ENCODE assay signal across 13 mouse cellular contexts in genomic region chr12:113214972-113215666, GRCm38 (mm10). TPM values are rescaled to one million over a fixed set of nuclear protein-coding genes. Genes with fewer than 3 reads are reported as not detected.
DNase-seq lines count a peak whose midpoint lies in the region; ATAC-seq and TF ChIP-seq lines count a peak whose summit lies in the region.
"Had no signal": no experiment of that assay in that cellular context is flagged by ENCODE, and none has a peak within 500 bp of the region (broad histone marks: within the 10 kb centered on the region; RNA-seq: fewer than 3 reads in every experiment).

No protein-coding gene starts in this region.

- TF ChIP-seq CTCF in intestine, postnatal 0 days (IDR thresholded peaks at IDR 0.05; ENCODE audit: low read depth): no peak

- ATAC-seq in midbrain, embryonic 11.5 days (ENCODE audit: low FRiP score): no peak
- no peak for ATAC-seq in midbrain, embryonic 13.5 days
- 0 out of 2 replicates have a peak, but pooled peaks have one; percentile 6 for ATAC-seq in megakaryocyte progenitor cell, adult 5-6 weeks (replicated peaks; ENCODE audit: poor library complexity)
- ATAC-seq in intestine, postnatal 0 days: no peak
- ATAC-seq: forebrain, embryonic 13.5 days had no signal

- H3K9ac ChIP-seq in midbrain, embryonic 11.5 days (ENCODE audit: low read length): no peak overlapping the region
- H3K9ac ChIP-seq in midbrain, embryonic 13.5 days (replicated peaks): no peak overlapping the region
- no peak overlapping the region for H3K9ac ChIP-seq in intestine, postnatal 0 days (ENCODE audit: low read depth, low read length)
- H3K9ac ChIP-seq: embryonic facial prominence, embryonic 12.5 days; forebrain, embryonic 13.5 days; forebrain, embryonic 15.5 days; forebrain, postnatal 0 days had no signal

- intact Hi-C loops in heart, postnatal 14 days (cut with DNase I): no loop called here

- H3K4me2 ChIP-seq in midbrain, embryonic 11.5 days: no peak overlapping the region
- H3K4me2 ChIP-seq in midbrain, embryonic 13.5 days (replicated peaks): no peak overlapping the region
- H3K4me2 ChIP-seq in intestine, postnatal 0 days (replicated peaks; ENCODE audit: low read depth): no peak overlapping the region
- H3K4me2 ChIP-seq: embryonic facial prominence, embryonic 12.5 days; forebrain, embryonic 13.5 days; forebrain, embryonic 15.5 days had no signal

- no peaks in the 10 kb centered on the region for H3K27me3 ChIP-seq in midbrain, embryonic 11.5 days (ENCODE audit: control insufficient read depth, insufficient read depth, low read length)
- no peaks in the 10 kb centered on the region for H3K27me3 ChIP-seq in midbrain, embryonic 13.5 days
- H3K27me3 ChIP-seq in intestine, postnatal 0 days (replicated peaks; ENCODE audit: control insufficient read depth, insufficient read depth, low read length): 0 out of 2 replicates have a peak, but pooled peaks cover 7% of the 10 kb centered on the region
- H3K27me3 ChIP-seq: embryonic facial prominence, embryonic 12.5 days; forebrain, embryonic 13.5 days; forebrain, embryonic 15.5 days had no signal

- no peak overlapping the region for H3K4me3 ChIP-seq in midbrain, embryonic 11.5 days (ENCODE audit: low read depth, low read length)
- no peak overlapping the region for H3K4me3 ChIP-seq in midbrain, embryonic 13.5 days (replicated peaks)
- H3K4me3 ChIP-seq in intestine, postnatal 0 days (ENCODE audit: low read depth, low read length): no peak overlapping the region
- H3K4me3 ChIP-seq: embryonic facial prominence, embryonic 10.5 days; embryonic facial prominence, embryonic 12.5 days; forebrain, embryonic 13.5 days; forebrain, embryonic 15.5 days had no signal

- WGBS in midbrain, embryonic 11.5 days: 86% methylated on average over 16 of the region's 16 CpGs
- WGBS in midbrain, embryonic 13.5 days: 86% methylated on average over 16 of the region's 16 CpGs
- 82% methylated on average over 16 of the region's 16 CpGs for WGBS in intestine, postnatal 0 days

- H3K9me3 ChIP-seq in midbrain, embryonic 11.5 days (ENCODE audit: control insufficient read depth, low read length): no peaks in the 10 kb centered on the region
- H3K9me3 ChIP-seq in midbrain, embryonic 13.5 days: no peaks in the 10 kb centered on the region
- H3K9me3 ChIP-seq in intestine, postnatal 0 days (ENCODE audit: control insufficient read depth): no peaks in the 10 kb centered on the region
- H3K9me3 ChIP-seq: embryonic facial prominence, embryonic 10.5 days; embryonic facial prominence, embryonic 12.5 days; forebrain, embryonic 13.5 days; forebrain, embryonic 15.5 days had no signal

- no peaks in the 10 kb centered on the region for H3K4me1 ChIP-seq in midbrain, embryonic 11.5 days (ENCODE audit: control insufficient read depth, insufficient read depth, low read length)
- H3K4me1 ChIP-seq in midbrain, embryonic 13.5 days (replicated peaks): no peaks in the 10 kb centered on the region
- no peaks in the 10 kb centered on the region for H3K4me1 ChIP-seq in intestine, postnatal 0 days (replicated peaks; ENCODE audit: control insufficient read depth, insufficient read depth, low read length)
- H3K4me1 ChIP-seq: embryonic facial prominence, embryonic 10.5 days; embryonic facial prominence, embryonic 12.5 days; forebrain, embryonic 13.5 days; forebrain, embryonic 15.5 days had no signal

- peak; percentile 53 for DNase-seq in heart, adult 11 months
- DNase-seq in heart, postnatal 14 days: no peak
- peak; percentile 59 for DNase-seq in midbrain, embryonic 11.5 days (ENCODE audit: low spot score, missing footprints)
- DNase-seq in MEL-GATA-1-ER (ENCODE audit: extremely low read depth, low read depth): peak; percentile 100
- DNase-seq in kidney, adult 9 months: no peak

- no peak overlapping the region for H3K27ac ChIP-seq in midbrain, embryonic 11.5 days (ENCODE audit: low read depth, low read length)
- no peak overlapping the region for H3K27ac ChIP-seq in midbrain, embryonic 13.5 days
- no peak overlapping the region for H3K27ac ChIP-seq in intestine, postnatal 0 days (ENCODE audit: low read depth, low read length)
- H3K27ac ChIP-seq: embryonic facial prominence, embryonic 10.5 days; embryonic facial prominence, embryonic 12.5 days; forebrain, embryonic 13.5 days; forebrain, embryonic 15.5 days had no signal

- H3K36me3 ChIP-seq in midbrain, embryonic 11.5 days (ENCODE audit: control insufficient read depth, insufficient read depth, low read length): no peaks in the 10 kb centered on the region
- H3K36me3 ChIP-seq in midbrain, embryonic 13.5 days: no peaks in the 10 kb centered on the region
- no peaks in the 10 kb centered on the region for H3K36me3 ChIP-seq in intestine, postnatal 0 days (ENCODE audit: control insufficient read depth, insufficient read depth)
- H3K36me3 ChIP-seq: embryonic facial prominence, embryonic 10.5 days; embryonic facial prominence, embryonic 12.5 days; forebrain, embryonic 15.5 days had no signal

RNA-seq across cellular contexts. Expression of gene Tmem121, which starts 29.4 kb away (rescaled TPM):
- total RNA-seq in heart, postnatal 14 days (2021): under 1 TPM; 0.29 to 0.59 TPM
- polyA plus RNA-seq in midbrain, embryonic 11.5 days (2014; fragmentation: Nextera tagmentation; extraction: Ambion mirVana): 11.5 and 13.1 TPM in 2 replicates
- polyA plus RNA-seq in midbrain, embryonic 13.5 days (2015; fragmentation: Nextera tagmentation; extraction: Ambion mirVana): 24.7 and 30.2 TPM in 2 replicates
- 0.17 TPM in 1 of 2 replicates, not detected in the other for total RNA-seq in megakaryocyte progenitor cell, adult 5-6 weeks (2015)
- 0.12 TPM in 1 of 2 replicates, not detected in the other for total RNA-seq in megakaryocyte progenitor cell, adult 5-6 weeks (2017)
- polyA plus RNA-seq in intestine, postnatal 0 days (2015; fragmentation: Nextera tagmentation; extraction: Ambion mirVana): 3.4 and 3.5 TPM in 2 replicates

RNA-seq across cellular contexts. Expression of gene Tedc1, which starts 58.9 kb away (rescaled TPM):
- 1 to 10 TPM; 1.1 to 2.1 TPM for total RNA-seq in heart, postnatal 14 days (2021)
- 25.6 and 31.5 TPM in 2 replicates for polyA plus RNA-seq in midbrain, embryonic 11.5 days (2014; fragmentation: Nextera tagmentation; extraction: Ambion mirVana)
- 21.3 and 21.6 TPM in 2 replicates for polyA plus RNA-seq in midbrain, embryonic 13.5 days (2015; fragmentation: Nextera tagmentation; extraction: Ambion mirVana)
- total RNA-seq in megakaryocyte progenitor cell, adult 5-6 weeks (2015): 5.2 and 5.3 TPM in 2 replicates
- total RNA-seq in megakaryocyte progenitor cell, adult 5-6 weeks (2017): 14.6 and 17.8 TPM in 2 replicates
- polyA plus RNA-seq in intestine, postnatal 0 days (2015; fragmentation: Nextera tagmentation; extraction: Ambion mirVana): 5.5 and 6.8 TPM in 2 replicates

Comparison
In these comparisons a context has a peak if more than half of its experiments do, and no peak if none do; other contexts are left out.
1. DNase-seq: peak in heart, adult 11 months (single experiment), midbrain, embryonic 11.5 days (single experiment) and MEL-GATA-1-ER (single experiment); none in heart, postnatal 14 days (0 of 2) and kidney, adult 9 months (single experiment).